Mouse (Mus musculus) spleen, postnatal 14 days (tissue): ENCODE measurements around the gene Crygc.
"Not testable (repeated sequence)": the region's sequence is repeated elsewhere in the genome, so short reads cannot be mapped to it uniquely, and the experiment has no call there.

Experiments
- DNase-seq, 2 experiments: peaks; one replicate each; pipeline ENCODE4 v3.0.0; 2021 to 2022; ENCODE audit warnings: low spot score in 2 of 2

Gene Crygc

GRCm38 (mm10) chr1:65052140-65052539, 21.3 kb downstream of the Crygc start:
- DNase-seq, result no peak

GRCm38 (mm10) chr1:65051696-65052095, 21.8 kb downstream of the Crygc start:
- no peak for DNase-seq

- not testable (repeated sequence) for DNase-seq
Measured at GRCm38 (mm10) chr1:65050952-65051351, 22.5 kb downstream of the Crygc start, which contains the start of gene Cryge. TSS of gene Cryge (minus strand) at chr1:65051149.

- no peak for DNase-seq
Measured at GRCm38 (mm10) chr1:65048781-65049180, 24.7 kb downstream of the Crygc start.

GRCm38 (mm10) chr1:65046401-65047109, 26.9 kb downstream of the Crygc start:
- no peak for DNase-seq

GRCm38 (mm10) chr1:65043433-65043832, 30.1 kb downstream of the Crygc start:
- no peak for DNase-seq

GRCm38 (mm10) chr1:65041837-65042236, 31.7 kb downstream of the Crygc start:
- no peak for DNase-seq

- DNase-seq, result no peak
Measured at GRCm38 (mm10) chr1:65040806-65041205, 32.7 kb downstream of the Crygc start.

GRCm38 (mm10) chr1:65039679-65040078, 33.8 kb downstream of the Crygc start:
- no peak for DNase-seq

GRCm38 (mm10) chr1:65037542-65037941, 35.9 kb downstream of the Crygc start:
- no peak for DNase-seq

GRCm38 (mm10) chr1:65035513-65035912, 38.0 kb downstream of the Crygc start:
- no peak for DNase-seq

GRCm38 (mm10) chr1:65032641-65033040, 40.8 kb downstream of the Crygc start, which contains the start of gene Akr1cl:
TSS of gene Akr1cl (minus strand) at chr1:65032759.
- no peak for DNase-seq

- no peak for DNase-seq
Measured at GRCm38 (mm10) chr1:65028206-65028605, 45.3 kb downstream of the Crygc start.
